16 mouse cellular contexts compared by ENCODE assay signal in genomic region chr17:45517135-45517534, GRCm38 (mm10). TPM values are rescaled to one million over a fixed set of nuclear protein-coding genes. Genes with fewer than 3 reads are reported as not detected.
A peak's percentile ranks its signal among the peaks of the same experiment; 100 is the strongest.
DNase-seq lines count a peak whose midpoint lies in the region; ATAC-seq and TF ChIP-seq lines count a peak whose summit lies in the region.
"Had no signal": no experiment of that assay in that cellular context is flagged by ENCODE, and none has a peak within 500 bp of the region (broad histone marks: within the 10 kb centered on the region; RNA-seq: fewer than 3 reads in every experiment).

No protein-coding gene starts in this region.

- no peak for TF ChIP-seq CTCF in cerebellum, adult 2 months (IDR thresholded peaks at IDR 0.05; ENCODE audit: borderline replicate concordance, insufficient read depth, low read depth, low read length)

- H3K4me1 ChIP-seq in cerebellum, adult 2 months (ENCODE audit: control insufficient read depth, insufficient read depth, low read length): peaks cover 43% of the 10 kb centered on the region
- H3K4me1 ChIP-seq in forebrain, embryonic 13.5 days: peaks cover 3% of the 10 kb centered on the region; the same call in 1 of the 2 replicates
- H3K4me1 ChIP-seq in forebrain, embryonic 14.5 days (ENCODE audit: control insufficient read depth, insufficient read depth, low read length): no peaks in the 10 kb centered on the region
- H3K4me1 ChIP-seq in midbrain, embryonic 13.5 days (replicated peaks): peaks cover 4% of the 10 kb centered on the region
- peaks cover 19% of the 10 kb centered on the region; the same call in 1 of the 2 replicates for H3K4me1 ChIP-seq in midbrain, embryonic 10.5 days
- no peaks in the 10 kb centered on the region; the same call in 1 of the 2 replicates for H3K4me1 ChIP-seq in midbrain, embryonic 15.5 days
- H3K4me1 ChIP-seq: forebrain, embryonic 12.5 days had no signal

- WGBS in cerebellum, adult 2 months: 86% methylated on average over 21 of the region's 21 CpGs
- 93% methylated on average over 21 of the region's 21 CpGs for WGBS in forebrain, embryonic 13.5 days
- 89% methylated on average over 21 of the region's 21 CpGs for WGBS in forebrain, embryonic 14.5 days
- WGBS in midbrain, embryonic 13.5 days: 92% methylated on average over 21 of the region's 21 CpGs
- 91% methylated on average over 21 of the region's 21 CpGs for WGBS in midbrain, embryonic 10.5 days
- 90% methylated on average over 21 of the region's 21 CpGs for WGBS in midbrain, embryonic 15.5 days

- peaks cover 44% of the 10 kb centered on the region for H3K36me3 ChIP-seq in forebrain, embryonic 13.5 days (ENCODE audit: poor library complexity, severe bottlenecking)
- H3K36me3 ChIP-seq in forebrain, embryonic 14.5 days (ENCODE audit: control insufficient read depth, insufficient read depth, low read length): peaks cover 17% of the 10 kb centered on the region
- H3K36me3 ChIP-seq in midbrain, embryonic 13.5 days: peaks cover 35% of the 10 kb centered on the region
- H3K36me3 ChIP-seq in midbrain, embryonic 10.5 days: peaks cover 73% of the 10 kb centered on the region
- H3K36me3 ChIP-seq in midbrain, embryonic 15.5 days (replicated peaks): no peaks in the 10 kb centered on the region
- H3K36me3 ChIP-seq: hindbrain, embryonic 15.5 days had no signal

- no peak for DNase-seq in cerebellum, adult 2 months
- no peak for DNase-seq in cerebellum, adult 11 months
- no peak for DNase-seq in forebrain, embryonic 14.5 days (ENCODE audit: low spot score)
- no peak for DNase-seq in midbrain, embryonic 10.5 days (ENCODE audit: low spot score)
- no peak for DNase-seq in right cerebral cortex, adult 2 months (ENCODE audit: low spot score in 2 of 2)

- H3K27me3 ChIP-seq in cerebellum, adult 2 months (ENCODE audit: control insufficient read depth, insufficient read depth, low read length): no peaks in the 10 kb centered on the region
- H3K27me3 ChIP-seq in forebrain, embryonic 13.5 days: no peaks in the 10 kb centered on the region
- H3K27me3 ChIP-seq in forebrain, embryonic 14.5 days (replicated peaks; ENCODE audit: control insufficient read depth, insufficient read depth, low read length): no peaks in the 10 kb centered on the region
- no peaks in the 10 kb centered on the region for H3K27me3 ChIP-seq in midbrain, embryonic 13.5 days
- H3K27me3 ChIP-seq in midbrain, embryonic 10.5 days (ENCODE audit: low read depth, poor library complexity, severe bottlenecking): peaks cover 1% of the 10 kb centered on the region; the same call in 1 of the 2 replicates
- H3K27me3 ChIP-seq in midbrain, embryonic 15.5 days (replicated peaks): no peaks in the 10 kb centered on the region
- H3K27me3 ChIP-seq: embryonic facial prominence, embryonic 13.5 days; forebrain, embryonic 12.5 days; heart, embryonic 12.5 days; hindbrain, embryonic 15.5 days had no signal

- H3K4me2 ChIP-seq in forebrain, embryonic 13.5 days: no peak overlapping the region
- no peak overlapping the region for H3K4me2 ChIP-seq in forebrain, embryonic 14.5 days (ENCODE audit: low read length)
- no peak overlapping the region for H3K4me2 ChIP-seq in midbrain, embryonic 13.5 days (replicated peaks)
- H3K4me2 ChIP-seq in midbrain, embryonic 15.5 days: no peak overlapping the region
- H3K4me2 ChIP-seq: embryonic facial prominence, embryonic 13.5 days; forebrain, embryonic 12.5 days; heart, embryonic 12.5 days; hindbrain, embryonic 15.5 days had no signal

- ATAC-seq in forebrain, embryonic 13.5 days: no peak; the same call in 1 of the 2 replicates
- ATAC-seq in forebrain, embryonic 14.5 days: no peak
- ATAC-seq in midbrain, embryonic 13.5 days: 0 out of 2 replicates have a peak, but pooled peaks have one; percentile 5
- ATAC-seq in midbrain, embryonic 15.5 days (replicated peaks): peak; percentile 2; the same call in 1 of the 2 replicates

- H3K9ac ChIP-seq in forebrain, embryonic 13.5 days: 0 out of 2 replicates have a peak overlapping the region, but pooled peaks have one; percentile 16
- H3K9ac ChIP-seq in forebrain, embryonic 14.5 days (ENCODE audit: low read length): no peak overlapping the region
- no peak overlapping the region for H3K9ac ChIP-seq in midbrain, embryonic 13.5 days (replicated peaks)
- no peak overlapping the region for H3K9ac ChIP-seq in midbrain, embryonic 15.5 days
- H3K9ac ChIP-seq: embryonic facial prominence, embryonic 13.5 days; forebrain, embryonic 12.5 days; heart, embryonic 12.5 days; hindbrain, embryonic 15.5 days had no signal

- peak overlapping the region; percentile 57 for H3K27ac ChIP-seq in cerebellum, adult 2 months (ENCODE audit: insufficient read depth, low read length)
- H3K27ac ChIP-seq in forebrain, embryonic 13.5 days: no peak overlapping the region
- no peak overlapping the region for H3K27ac ChIP-seq in forebrain, embryonic 14.5 days (ENCODE audit: low read depth, low read length)
- H3K27ac ChIP-seq in midbrain, embryonic 13.5 days: no peak overlapping the region
- no peak overlapping the region for H3K27ac ChIP-seq in midbrain, embryonic 10.5 days (replicated peaks)
- H3K27ac ChIP-seq in midbrain, embryonic 15.5 days: no peak overlapping the region
- H3K27ac ChIP-seq: embryonic facial prominence, embryonic 13.5 days; forebrain, embryonic 12.5 days; gastrocnemius, adult 2 months; hindbrain, embryonic 15.5 days had no signal

- no peak overlapping the region for H3K4me3 ChIP-seq in cerebellum, adult 2 months (replicated peaks; ENCODE audit: insufficient read depth, low read depth, low read length)
- no peak overlapping the region for H3K4me3 ChIP-seq in forebrain, embryonic 13.5 days
- H3K4me3 ChIP-seq in forebrain, embryonic 14.5 days (ENCODE audit: low read depth, low read length): no peak overlapping the region
- H3K4me3 ChIP-seq in midbrain, embryonic 13.5 days (replicated peaks): no peak overlapping the region
- H3K4me3 ChIP-seq in midbrain, embryonic 10.5 days: no peak overlapping the region
- H3K4me3 ChIP-seq in midbrain, embryonic 15.5 days: no peak overlapping the region
- H3K4me3 ChIP-seq: embryonic facial prominence, embryonic 13.5 days; forebrain, embryonic 12.5 days; gastrocnemius, adult 2 months; heart, embryonic 12.5 days; hindbrain, embryonic 15.5 days had no signal

- TF ChIP-seq POLR2A in cerebellum, adult 2 months (IDR thresholded peaks at IDR 0.05; ENCODE audit: borderline replicate concordance, insufficient read depth, low read length): no peak

- H3K9me3 ChIP-seq in forebrain, embryonic 13.5 days (replicated peaks): no peaks in the 10 kb centered on the region
- no peaks in the 10 kb centered on the region for H3K9me3 ChIP-seq in forebrain, embryonic 14.5 days (replicated peaks; ENCODE audit: control insufficient read depth, low read length)
- no peaks in the 10 kb centered on the region for H3K9me3 ChIP-seq in midbrain, embryonic 13.5 days
- H3K9me3 ChIP-seq in midbrain, embryonic 10.5 days (replicated peaks): no peaks in the 10 kb centered on the region
- no peaks in the 10 kb centered on the region for H3K9me3 ChIP-seq in midbrain, embryonic 15.5 days
- H3K9me3 ChIP-seq: embryonic facial prominence, embryonic 13.5 days; forebrain, embryonic 12.5 days; heart, embryonic 12.5 days; hindbrain, embryonic 15.5 days had no signal

RNA-seq across cellular contexts. Expression of gene Tcte1, which starts 6.1 kb away (rescaled TPM):
- polyA plus RNA-seq in cerebellum, adult 2 months (2012; rRNA removed): 0.61 and 0.74 TPM in 2 replicates
- polyA plus RNA-seq in forebrain, embryonic 13.5 days (2015; fragmentation: Nextera tagmentation; extraction: Ambion mirVana): 2.1 and 3.1 TPM in 2 replicates
- polyA plus RNA-seq in forebrain, embryonic 14.5 days (2014; fragmentation: Nextera tagmentation; extraction: Ambion mirVana): 5.7 and 8.5 TPM in 2 replicates
- 2.6 and 2.7 TPM in 2 replicates for polyA plus RNA-seq in midbrain, embryonic 13.5 days (2015; fragmentation: Nextera tagmentation; extraction: Ambion mirVana)
- polyA plus RNA-seq in midbrain, embryonic 10.5 days (2016; fragmentation: Nextera tagmentation; extraction: Ambion mirVana): 1.4 and 1.7 TPM in 2 replicates
- polyA plus RNA-seq in midbrain, embryonic 15.5 days (2015; fragmentation: Nextera tagmentation; extraction: Ambion mirVana): 6.0 and 6.2 TPM in 2 replicates
- polyA plus RNA-seq: C2C12; inflammation-experienced regulatory T-cells, adult 6 months; intestine, postnatal 0 days had no signal

RNA-seq across cellular contexts. Expression of gene Aars2, which starts 10.5 kb away (rescaled TPM):
- polyA plus RNA-seq in cerebellum, adult 2 months (2012; rRNA removed): 43.9 and 44.3 TPM in 2 replicates
- 16.8 and 19.0 TPM in 2 replicates for polyA plus RNA-seq in forebrain, embryonic 13.5 days (2015; fragmentation: Nextera tagmentation; extraction: Ambion mirVana)
- polyA plus RNA-seq in forebrain, embryonic 14.5 days (2014; fragmentation: Nextera tagmentation; extraction: Ambion mirVana): 10.4 and 13.7 TPM in 2 replicates
- polyA plus RNA-seq in midbrain, embryonic 13.5 days (2015; fragmentation: Nextera tagmentation; extraction: Ambion mirVana): 17.6 and 19.4 TPM in 2 replicates
- polyA plus RNA-seq in midbrain, embryonic 10.5 days (2016; fragmentation: Nextera tagmentation; extraction: Ambion mirVana): 33.9 and 35.7 TPM in 2 replicates
- 19.7 and 20.5 TPM in 2 replicates for polyA plus RNA-seq in midbrain, embryonic 15.5 days (2015; fragmentation: Nextera tagmentation; extraction: Ambion mirVana)

RNA-seq across cellular contexts. Expression of gene Tmem151b, which starts 32.3 kb away (rescaled TPM):
- 125 and 130 TPM in 2 replicates for polyA plus RNA-seq in cerebellum, adult 2 months (2012; rRNA removed)
- 23.1 and 26.2 TPM in 2 replicates for polyA plus RNA-seq in forebrain, embryonic 13.5 days (2015; fragmentation: Nextera tagmentation; extraction: Ambion mirVana)
- polyA plus RNA-seq in forebrain, embryonic 14.5 days (2014; fragmentation: Nextera tagmentation; extraction: Ambion mirVana): 19.2 and 21.2 TPM in 2 replicates
- polyA plus RNA-seq in midbrain, embryonic 13.5 days (2015; fragmentation: Nextera tagmentation; extraction: Ambion mirVana): 23.5 and 25.5 TPM in 2 replicates
- 7.0 and 10.2 TPM in 2 replicates for polyA plus RNA-seq in midbrain, embryonic 10.5 days (2016; fragmentation: Nextera tagmentation; extraction: Ambion mirVana)
- 32.1 and 33.9 TPM in 2 replicates for polyA plus RNA-seq in midbrain, embryonic 15.5 days (2015; fragmentation: Nextera tagmentation; extraction: Ambion mirVana)

RNA-seq across cellular contexts. Expression of gene Nfkbie, which starts 38.4 kb away (rescaled TPM):
- polyA plus RNA-seq in cerebellum, adult 2 months (2012; rRNA removed): 12.5 and 13.5 TPM in 2 replicates
- polyA plus RNA-seq in forebrain, embryonic 13.5 days (2015; fragmentation: Nextera tagmentation; extraction: Ambion mirVana): 5.1 TPM in 2 replicates
- polyA plus RNA-seq in forebrain, embryonic 14.5 days (2014; fragmentation: Nextera tagmentation; extraction: Ambion mirVana): 3.3 and 4.1 TPM in 2 replicates
- polyA plus RNA-seq in midbrain, embryonic 13.5 days (2015; fragmentation: Nextera tagmentation; extraction: Ambion mirVana): 5.2 and 7.1 TPM in 2 replicates
- polyA plus RNA-seq in midbrain, embryonic 10.5 days (2016; fragmentation: Nextera tagmentation; extraction: Ambion mirVana): 8.6 and 9.2 TPM in 2 replicates
- polyA plus RNA-seq in midbrain, embryonic 15.5 days (2015; fragmentation: Nextera tagmentation; extraction: Ambion mirVana): 3.5 and 5.3 TPM in 2 replicates

RNA-seq across cellular contexts. Expression of gene Spats1, which starts 41.9 kb away (rescaled TPM):
- polyA plus RNA-seq in cerebellum, adult 2 months (2012; rRNA removed): 2.6 TPM in 2 replicates
- polyA plus RNA-seq in forebrain, embryonic 13.5 days (2015; fragmentation: Nextera tagmentation; extraction: Ambion mirVana): 1.2 and 1.5 TPM in 2 replicates
- 1.1 and 1.4 TPM in 2 replicates for polyA plus RNA-seq in forebrain, embryonic 14.5 days (2014; fragmentation: Nextera tagmentation; extraction: Ambion mirVana)
- polyA plus RNA-seq in midbrain, embryonic 13.5 days (2015; fragmentation: Nextera tagmentation; extraction: Ambion mirVana): 1.4 TPM in 2 replicates
- 0.42 and 0.71 TPM in 2 replicates for polyA plus RNA-seq in midbrain, embryonic 10.5 days (2016; fragmentation: Nextera tagmentation; extraction: Ambion mirVana)
- polyA plus RNA-seq in midbrain, embryonic 15.5 days (2015; fragmentation: Nextera tagmentation; extraction: Ambion mirVana): 1.6 TPM in 2 replicates

Comparison
In these comparisons a context has a peak if more than half of its experiments do, and no peak if none do; other contexts are left out.
1. ATAC-seq: peak in midbrain, embryonic 13.5 days (single experiment) and midbrain, embryonic 15.5 days (single experiment); none in forebrain, embryonic 13.5 days (single experiment) and forebrain, embryonic 14.5 days (single experiment).